Mouse (Mus musculus) midbrain, embryonic 12.5 days (tissue): ENCODE measurements around the gene Pspc1. TPM values are rescaled to one million over a fixed set of nuclear protein-coding genes. Genes with fewer than 3 reads are reported as not detected.
"Not testable (repeated sequence)": the region's sequence is repeated elsewhere in the genome, so short reads cannot be mapped to it uniquely, and the experiment has no call there.

Source experiments
- ATAC-seq: fragments of 200-750 bp; cut with Nextera tagmentation; 2 replicates; pipeline ENCODE4 v1.8.0; 2017; ENCODE audit warnings: low read depth, moderate TSS enrichment, moderate library complexity; ENCODE audit not compliant: low FRiP score
- H3K27ac ChIP-seq: fragments of 300-500 bp; sonication (generic); replicated peaks from 2 replicates; pipeline ENCODE4 v1.5.1; 2016; ENCODE audit warnings: mild to moderate bottlenecking
- H3K27me3 ChIP-seq: fragments of 300-500 bp; sonication (generic); 2 replicates; pipeline ENCODE4 v1.6.1; 2016; ENCODE audit warnings: mild to moderate bottlenecking
- H3K36me3 ChIP-seq: fragments of 300-500 bp; sonication (generic); 2 replicates; pipeline ENCODE4 v1.6.1; 2016
- H3K4me1 ChIP-seq: fragments of 300-500 bp; sonication (generic); 2 replicates; pipeline ENCODE4 v1.6.1; 2016
- H3K4me2 ChIP-seq: fragments of 300-500 bp; sonication (generic); replicated peaks from 2 replicates; pipeline ENCODE4 v1.6.1; 2016; ENCODE audit warnings: mild to moderate bottlenecking, moderate library complexity
- H3K4me3 ChIP-seq: fragments of 300-500 bp; sonication (generic); 2 replicates; pipeline ENCODE4 v1.5.1; 2016; ENCODE audit warnings: mild to moderate bottlenecking
- H3K9ac ChIP-seq: fragments of 300-500 bp; sonication (generic); replicated peaks from 2 replicates; pipeline ENCODE4 v1.6.1; 2016; ENCODE audit warnings: mild to moderate bottlenecking, moderate library complexity
- H3K9me3 ChIP-seq: fragments of 300-500 bp; sonication (generic); 2 replicates; pipeline ENCODE4 v1.6.1; 2016; ENCODE audit warnings: mild to moderate bottlenecking
- WGBS: fragments of 180-500 bp; shearing (Covaris S2); methylation state at CpG from one replicate; pipeline ENCODE4 v1.1.7; 2016; 5-methylcytosine and 5-hydroxymethylcytosine counted together
- polyA plus RNA-seq: library from polyadenylated mRNA; unstranded; fragments of >200 nt; fragmentation: Nextera tagmentation; extraction: Ambion mirVana; gene quantifications from 2 replicates; pipeline ENCODE4 v1.2.1, GENCODE M21; 2016

The Pspc1 gene
- polyA plus RNA-seq, result 55.7 and 56.0 TPM in 2 replicates

- peak within 1 kb of the TSS; percentile 94 for H3K9ac ChIP-seq
- H3K4me2 ChIP-seq, result peak within 1 kb of the TSS; percentile 71
- H3K36me3 ChIP-seq, result no peaks in the 10 kb centered on the region
- 0% methylated on average over 36 of the region's 36 CpGs for WGBS
- H3K4me1 ChIP-seq, result peaks cover 29% of the 10 kb centered on the region
- H3K4me3 ChIP-seq, result peak within 1 kb of the TSS; percentile 96
- peak within 1 kb of the TSS; percentile 93 for H3K27ac ChIP-seq
- no peaks in the 10 kb centered on the region for H3K9me3 ChIP-seq
- no peaks in the 10 kb centered on the region for H3K27me3 ChIP-seq
- peak; percentile 96 for ATAC-seq
Measured at GRCm38 (mm10) chr14:56778200-56778932, at the start of gene Pspc1. Gene Pspc1, minus strand, starts transcription at chr14:56778316.

GRCm38 (mm10) chr14:56824562-56824961 is 46.4 kb upstream of the Pspc1 start:
- Histone ChIP-seq H3K4me2 (no peak overlapping the region), H3K27me3 (no peaks in the 10 kb centered on the region), H3K9ac (no peak overlapping the region), H3K9me3 (peaks cover 7% of the 10 kb centered on the region; the same call in 1 of the 2 replicates), H3K4me3 (no peak overlapping the region), H3K36me3 (no peaks in the 10 kb centered on the region), H3K27ac (no peak overlapping the region), H3K4me1 (no peaks in the 10 kb centered on the region)
- ATAC-seq, result no peak

DNA sequence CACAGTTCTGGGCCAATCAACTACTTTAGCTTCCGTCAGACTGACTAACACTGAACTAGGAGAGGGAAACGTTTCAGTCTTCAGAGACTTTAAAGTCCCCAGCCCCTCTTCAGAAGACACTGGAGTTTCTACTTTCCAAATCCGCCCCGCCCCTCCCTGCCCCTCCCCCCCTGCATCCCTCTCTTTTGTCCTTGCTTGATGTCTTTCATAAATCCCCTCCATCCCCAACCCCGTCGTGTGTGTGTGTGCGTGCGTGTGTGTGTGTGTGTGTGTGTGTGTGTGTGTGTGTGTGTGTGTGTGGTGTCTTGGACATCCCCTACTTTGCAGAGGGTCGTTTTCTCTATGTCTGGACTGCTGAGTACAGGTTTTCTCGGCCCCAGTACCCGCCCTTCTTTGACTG is 39.5 kb upstream of the Pspc1 start:
- peak overlapping the region; percentile 1; the same call in 1 of the 2 replicates for H3K4me3 ChIP-seq
- peaks cover 11% of the 10 kb centered on the region for H3K4me1 ChIP-seq
- no peaks in the 10 kb centered on the region for H3K36me3 ChIP-seq
- H3K27ac ChIP-seq, result no peak overlapping the region
- no peak for ATAC-seq
- H3K4me2 ChIP-seq, result peak overlapping the region; percentile 36
- no peak overlapping the region for H3K9ac ChIP-seq
- 16% methylated on average over 8 of the region's 11 CpGs for WGBS
- H3K9me3 ChIP-seq, result peaks cover 7% of the 10 kb centered on the region; the same call in 1 of the 2 replicates
- H3K27me3 ChIP-seq, result no peaks in the 10 kb centered on the region

DNA sequence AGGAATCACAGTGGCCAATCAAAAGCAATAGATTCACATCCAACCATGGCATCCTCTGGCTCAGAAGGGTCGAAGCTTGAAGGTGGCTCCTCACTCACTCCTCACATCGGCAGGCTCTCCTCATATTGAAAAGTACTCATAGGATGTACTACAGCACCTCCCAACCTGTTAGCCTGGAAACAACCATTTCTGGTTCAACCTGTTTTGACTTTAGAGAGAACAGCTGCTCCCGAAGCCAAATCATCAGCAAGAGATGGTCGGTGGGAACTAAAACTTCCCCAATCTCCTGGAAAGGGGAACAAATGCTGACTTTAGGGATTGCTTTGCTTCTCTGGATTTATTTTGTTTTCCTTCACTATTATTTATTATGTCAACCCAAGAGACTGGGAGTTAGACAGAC is 39.0 kb upstream of the Pspc1 start:
- no peak overlapping the region for H3K9ac ChIP-seq
- peaks cover 7% of the 10 kb centered on the region; the same call in 1 of the 2 replicates for H3K9me3 ChIP-seq
- no peak for ATAC-seq
- H3K4me3 ChIP-seq, result no peak overlapping the region
- H3K4me1 ChIP-seq, result peaks cover 11% of the 10 kb centered on the region
- no peak overlapping the region for H3K27ac ChIP-seq
- no peaks in the 10 kb centered on the region for H3K36me3 ChIP-seq
- H3K4me2 ChIP-seq, result peak overlapping the region; percentile 36
- H3K27me3 ChIP-seq, result no peaks in the 10 kb centered on the region
- 86% methylated on average over 4 of the region's 4 CpGs for WGBS

- H3K36me3 ChIP-seq, result no peaks in the 10 kb centered on the region
- peaks cover 7% of the 10 kb centered on the region; the same call in 1 of the 2 replicates for H3K9me3 ChIP-seq
- H3K27me3 ChIP-seq, result no peaks in the 10 kb centered on the region
- no peak overlapping the region for H3K9ac ChIP-seq
- 91% methylated on average over 4 of the region's 4 CpGs for WGBS
- H3K27ac ChIP-seq, result no peak overlapping the region
- no peak overlapping the region for H3K4me3 ChIP-seq
- H3K4me1 ChIP-seq, result peaks cover 11% of the 10 kb centered on the region
- H3K4me2 ChIP-seq, result no peak overlapping the region
- ATAC-seq, result no peak
Measured at GRCm38 (mm10) chr14:56816541-56816940, 38.4 kb upstream of the Pspc1 start.

DNA sequence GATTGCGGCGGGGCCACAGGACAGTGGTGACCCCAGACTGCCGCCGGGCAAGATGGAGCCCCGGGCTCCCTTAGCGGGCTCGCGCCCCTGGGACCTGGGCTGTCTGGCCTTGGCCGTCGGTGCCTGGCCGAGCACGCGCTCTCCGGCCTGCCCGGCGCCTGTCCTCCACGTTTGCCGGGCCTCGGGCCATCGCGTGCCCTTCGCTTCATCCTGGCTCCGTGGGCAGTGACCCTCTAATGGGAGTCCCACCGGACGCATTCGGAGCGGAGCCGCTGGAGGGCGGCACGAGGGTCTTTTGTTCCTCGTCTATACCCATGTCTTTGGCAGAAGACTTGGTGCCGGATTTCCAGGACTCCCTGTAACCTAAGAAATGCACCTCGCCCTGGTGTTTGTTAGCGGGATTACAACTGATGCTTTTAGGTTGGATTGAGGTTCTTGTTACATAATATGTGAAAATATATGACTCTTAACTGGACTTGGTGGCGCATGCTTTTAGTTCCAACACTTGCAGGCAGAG is 34.5 kb upstream of the Pspc1 start:
- peak; percentile 35 for ATAC-seq

GRCm38 (mm10) chr14:56811701-56812339 is 33.7 kb upstream of the Pspc1 start, which contains the start of gene Zmym5:
Gene Zmym5, minus strand, starts transcription at chr14:56811716.
- Histone ChIP-seq H3K9ac (peak within 1 kb of the TSS; percentile 83), H3K4me2 (peak within 1 kb of the TSS; percentile 70), H3K4me1 (peaks cover 14% of the 10 kb centered on the region), H3K27ac (peak within 1 kb of the TSS; percentile 94), H3K4me3 (peak within 1 kb of the TSS; percentile 77)
- not testable (repeated sequence) for H3K36me3 ChIP-seq, H3K27me3 ChIP-seq, H3K9me3 ChIP-seq
- WGBS, result 1% methylated on average over 33 of the region's 72 CpGs
- ATAC-seq, result peak; percentile 98

More for the DNA sequence above, 34.5 kb upstream of the Pspc1 start:
- H3K4me3 ChIP-seq, result peak overlapping the region; percentile 61
- H3K27ac ChIP-seq, result peak overlapping the region; percentile 94
- WGBS, result 1% methylated on average over 34 of the region's 35 CpGs
- H3K36me3 ChIP-seq, result peaks cover 5% of the 10 kb centered on the region; the same call in 1 of the 2 replicates
- H3K9me3 ChIP-seq, result no peaks in the 10 kb centered on the region
- H3K9ac ChIP-seq, result peak overlapping the region; percentile 76
- peaks cover 15% of the 10 kb centered on the region for H3K4me1 ChIP-seq
- peak overlapping the region; percentile 60 for H3K4me2 ChIP-seq
- no peaks in the 10 kb centered on the region for H3K27me3 ChIP-seq

GRCm38 (mm10) chr14:56810781-56811690 is 32.9 kb upstream of the Pspc1 start:
- Histone ChIP-seq H3K4me2 (peak overlapping the region; percentile 70), H3K9ac (peak overlapping the region; percentile 83), H3K4me3 (peak overlapping the region; percentile 77), H3K27ac (peak overlapping the region; percentile 93), H3K4me1 (peaks cover 14% of the 10 kb centered on the region)
- not testable (repeated sequence) for ATAC-seq, H3K27me3 ChIP-seq, H3K9me3 ChIP-seq, H3K36me3 ChIP-seq
- under 1% methylated on average over 38 of the region's 86 CpGs for WGBS

- 52% methylated on average over 2 of the region's 2 CpGs for WGBS
- no peaks in the 10 kb centered on the region for H3K27me3 ChIP-seq
- no peak overlapping the region for H3K9ac ChIP-seq
- H3K4me1 ChIP-seq, result no peaks in the 10 kb centered on the region
- peaks cover 56% of the 10 kb centered on the region for H3K36me3 ChIP-seq
- H3K4me3 ChIP-seq, result no peak overlapping the region
- no peak for ATAC-seq
- no peak overlapping the region for H3K4me2 ChIP-seq
- H3K9me3 ChIP-seq, result no peaks in the 10 kb centered on the region
- no peak overlapping the region for H3K27ac ChIP-seq
Measured at GRCm38 (mm10) chr14:56793243-56793642, 15.1 kb upstream of the Pspc1 start.

DNA sequence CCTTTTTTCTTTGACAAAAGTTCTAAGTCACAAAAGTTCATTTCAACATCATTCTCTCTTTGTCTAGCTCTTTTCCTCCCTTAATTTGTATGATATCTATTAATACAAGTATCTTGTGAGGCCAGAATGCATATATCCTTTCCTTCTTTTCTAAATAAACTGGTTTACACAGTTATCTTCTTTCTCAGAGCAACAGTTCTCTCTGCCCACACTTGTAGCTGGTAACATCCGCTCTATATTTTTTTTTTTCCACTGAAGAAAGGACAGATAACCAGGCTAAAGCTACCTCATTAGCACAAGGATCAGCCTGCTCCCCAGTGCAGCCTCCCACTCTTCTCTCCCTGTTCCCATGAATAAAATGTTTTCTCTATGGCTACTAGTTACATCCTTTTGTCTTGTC is 6.5 kb upstream of the Pspc1 start:
- Histone ChIP-seq H3K4me1 (no peaks in the 10 kb centered on the region), H3K4me3 (no peak overlapping the region), H3K27ac (no peak overlapping the region), H3K9ac (no peak overlapping the region), H3K9me3 (no peaks in the 10 kb centered on the region), H3K27me3 (no peaks in the 10 kb centered on the region), H3K4me2 (no peak overlapping the region), H3K36me3 (no peaks in the 10 kb centered on the region)
- no peak for ATAC-seq
- WGBS, result 79% methylated on average over 1 of the region's 1 CpGs

GRCm38 (mm10) chr14:56778933-56779300 is 801 bp upstream of the Pspc1 start:
- H3K9me3 ChIP-seq, result no peaks in the 10 kb centered on the region
- no peaks in the 10 kb centered on the region for H3K36me3 ChIP-seq
- peak overlapping the region; percentile 71 for H3K4me2 ChIP-seq
- no peaks in the 10 kb centered on the region for H3K27me3 ChIP-seq
- H3K4me3 ChIP-seq, result peak overlapping the region; percentile 96
- peaks cover 25% of the 10 kb centered on the region for H3K4me1 ChIP-seq
- peak overlapping the region; percentile 93 for H3K27ac ChIP-seq
- 0 out of 2 replicates have a peak overlapping the region, but pooled peaks have one; percentile 31 for H3K9ac ChIP-seq
- 55% methylated on average over 3 of the region's 3 CpGs for WGBS
- peak; percentile 2; the same call in 1 of the 2 replicates for ATAC-seq
